ENCODE assay signal across 8 mouse cellular contexts in genomic region chr12:112510733-112511372, GRCm38 (mm10). TPM values are rescaled to one million over a fixed set of nuclear protein-coding genes. Genes with fewer than 3 reads are reported as not detected.
DNase-seq lines count a peak whose midpoint lies in the region; ATAC-seq and TF ChIP-seq lines count a peak whose summit lies in the region.

No protein-coding gene starts in this region.

- no peak for DNase-seq in heart, adult 11 months
- DNase-seq in ZHBTc4 (ENCODE audit: low read depth, low spot score) = peak; percentile 84
- DNase-seq in liver, embryonic 13.5 days = no peak
- peak; percentile 75 for DNase-seq in right cerebral cortex, postnatal 14 days

- no peak for ATAC-seq in heart, embryonic 14.5 days (ENCODE audit: insufficient number of reproducible peaks, insufficient read depth, low FRiP score, low read depth)
- ATAC-seq in forebrain, embryonic 16.5 days = peak; percentile 70
- ATAC-seq in intestine, postnatal 0 days = no peak
- no peak for ATAC-seq in liver, embryonic 13.5 days (ENCODE audit: low read depth)
- ATAC-seq in erythroid progenitor cell, adult 5-6 weeks (replicated peaks; ENCODE audit: low FRiP score, poor library complexity, severe bottlenecking) = no peak

- H3K4me3 ChIP-seq in heart, embryonic 14.5 days (ENCODE audit: control insufficient read depth in 1 of 2, insufficient read depth in 1 of 2, low read depth in 1 of 2, low read length in 2 of 2) = peak overlapping the region; percentile 27 to 37; a peak in 3 of 4 replicates
- peak overlapping the region; percentile 41 for H3K4me3 ChIP-seq in forebrain, embryonic 16.5 days (replicated peaks; ENCODE audit: low read length)
- H3K4me3 ChIP-seq in intestine, postnatal 0 days (ENCODE audit: low read depth, low read length) = 0 out of 2 replicates have a peak overlapping the region, but pooled peaks have one; percentile 9
- H3K4me3 ChIP-seq in liver, embryonic 13.5 days (replicated peaks) = no peak overlapping the region

- WGBS in heart, embryonic 14.5 days = 2% methylated on average over 62 of the region's 62 CpGs
- under 1% methylated on average over 62 of the region's 62 CpGs for WGBS in forebrain, embryonic 16.5 days
- WGBS in intestine, postnatal 0 days = 4% methylated on average over 51 of the region's 62 CpGs
- 4% methylated on average over 62 of the region's 62 CpGs for WGBS in liver, embryonic 13.5 days (ENCODE audit: insufficient replicate concordance)

- H3K27me3 ChIP-seq in heart, embryonic 14.5 days (ENCODE audit: control insufficient read depth, insufficient read depth, low read length) = peaks cover 61% of the 10 kb centered on the region
- H3K27me3 ChIP-seq in forebrain, embryonic 16.5 days (replicated peaks; ENCODE audit: control insufficient read depth, insufficient read depth, low read length) = peaks cover 6% of the 10 kb centered on the region; the same call in 1 of the 2 replicates
- no peaks in the 10 kb centered on the region; the same call in none of the 2 replicates for H3K27me3 ChIP-seq in intestine, postnatal 0 days (replicated peaks; ENCODE audit: control insufficient read depth, insufficient read depth, low read length)
- H3K27me3 ChIP-seq in liver, embryonic 13.5 days = peaks cover 33% of the 10 kb centered on the region

- H3K9ac ChIP-seq in heart, embryonic 14.5 days (ENCODE audit: low read length) = no peak overlapping the region
- H3K9ac ChIP-seq in forebrain, embryonic 16.5 days (replicated peaks; ENCODE audit: low read depth, low read length) = peak overlapping the region; percentile 56
- no peak overlapping the region for H3K9ac ChIP-seq in intestine, postnatal 0 days (ENCODE audit: low read depth, low read length)
- no peak overlapping the region for H3K9ac ChIP-seq in liver, embryonic 13.5 days

- TF ChIP-seq CTCF in intestine, postnatal 0 days (IDR thresholded peaks at IDR 0.05; ENCODE audit: low read depth) = no peak

- no peaks in the 10 kb centered on the region for H3K36me3 ChIP-seq in heart, embryonic 14.5 days (ENCODE audit: control insufficient read depth, insufficient read depth, low read length)
- H3K36me3 ChIP-seq in forebrain, embryonic 16.5 days (ENCODE audit: control insufficient read depth, insufficient read depth) = no peaks in the 10 kb centered on the region
- no peaks in the 10 kb centered on the region for H3K36me3 ChIP-seq in intestine, postnatal 0 days (ENCODE audit: control insufficient read depth, insufficient read depth)
- H3K36me3 ChIP-seq in liver, embryonic 13.5 days = no peaks in the 10 kb centered on the region

- no peaks in the 10 kb centered on the region for H3K9me3 ChIP-seq in heart, embryonic 14.5 days (ENCODE audit: control insufficient read depth, low read length)
- no peaks in the 10 kb centered on the region for H3K9me3 ChIP-seq in forebrain, embryonic 16.5 days (ENCODE audit: control insufficient read depth, low read length)
- no peaks in the 10 kb centered on the region for H3K9me3 ChIP-seq in intestine, postnatal 0 days (ENCODE audit: control insufficient read depth)
- no peaks in the 10 kb centered on the region for H3K9me3 ChIP-seq in liver, embryonic 13.5 days (replicated peaks)

- peaks cover 0 to 8% of the 10 kb centered on the region in 2 experiments; a peak in 2 of 4 replicates for H3K4me1 ChIP-seq in heart, embryonic 14.5 days (ENCODE audit: control insufficient read depth in 2 of 2, insufficient read depth in 2 of 2, low read length in 2 of 2)
- H3K4me1 ChIP-seq in forebrain, embryonic 16.5 days (replicated peaks; ENCODE audit: control insufficient read depth, insufficient read depth, low read length) = peaks cover 36% of the 10 kb centered on the region
- H3K4me1 ChIP-seq in intestine, postnatal 0 days (replicated peaks; ENCODE audit: control insufficient read depth, insufficient read depth, low read length) = no peaks in the 10 kb centered on the region
- no peaks in the 10 kb centered on the region for H3K4me1 ChIP-seq in liver, embryonic 13.5 days (replicated peaks)

- H3K27ac ChIP-seq in heart, embryonic 14.5 days (replicated peaks in 1 of 2; ENCODE audit: control insufficient read depth in 1 of 2, insufficient read depth in 1 of 2, low read depth in 2 of 2, low read length in 2 of 2) = no peak overlapping the region
- H3K27ac ChIP-seq in forebrain, embryonic 16.5 days (ENCODE audit: low read length) = peak overlapping the region; percentile 20; the same call in 1 of the 2 replicates
- no peak overlapping the region for H3K27ac ChIP-seq in intestine, postnatal 0 days (ENCODE audit: low read depth, low read length)
- no peak overlapping the region for H3K27ac ChIP-seq in liver, embryonic 13.5 days

- H3K4me2 ChIP-seq in heart, embryonic 14.5 days (ENCODE audit: low read length) = peak overlapping the region; percentile 68
- H3K4me2 ChIP-seq in forebrain, embryonic 16.5 days (ENCODE audit: low read length) = peak overlapping the region; percentile 64
- peak overlapping the region; percentile 46 for H3K4me2 ChIP-seq in intestine, postnatal 0 days (replicated peaks; ENCODE audit: low read depth)
- peak overlapping the region; percentile 38 for H3K4me2 ChIP-seq in liver, embryonic 13.5 days

RNA-seq across cellular contexts. Expression of gene Tmem179, which starts 5.7 kb away (rescaled TPM):
- 0.40 and 0.54 TPM in 2 replicates for polyA plus RNA-seq in heart, embryonic 14.5 days (2014; fragmentation: Nextera tagmentation; extraction: Ambion mirVana)
- polyA plus RNA-seq in forebrain, embryonic 16.5 days (2015; fragmentation: Nextera tagmentation; extraction: Ambion mirVana) = 49.7 and 71.7 TPM in 2 replicates
- 1.8 and 1.9 TPM in 2 replicates for polyA plus RNA-seq in intestine, postnatal 0 days (2015; fragmentation: Nextera tagmentation; extraction: Ambion mirVana)
- polyA plus RNA-seq in liver, embryonic 13.5 days (2015; fragmentation: Nextera tagmentation; extraction: Ambion mirVana) = 0.07 and 0.10 TPM in 2 replicates
- total RNA-seq in erythroid progenitor cell, adult 5-6 weeks (2015; ENCODE audit: low replicate concordance) = not detected in 2 replicates
- not detected in 2 replicates for total RNA-seq in erythroid progenitor cell, adult 5-6 weeks (2017; ENCODE audit: low replicate concordance)

RNA-seq across cellular contexts. Expression of gene A530016L24Rik, which starts 21.6 kb away (rescaled TPM):
- polyA plus RNA-seq in heart, embryonic 14.5 days (2014; fragmentation: Nextera tagmentation; extraction: Ambion mirVana) = 5.6 and 6.4 TPM in 2 replicates
- 0.17 and 0.42 TPM in 2 replicates for polyA plus RNA-seq in forebrain, embryonic 16.5 days (2015; fragmentation: Nextera tagmentation; extraction: Ambion mirVana)
- 0.07 and 0.22 TPM in 2 replicates for polyA plus RNA-seq in intestine, postnatal 0 days (2015; fragmentation: Nextera tagmentation; extraction: Ambion mirVana)
- polyA plus RNA-seq in liver, embryonic 13.5 days (2015; fragmentation: Nextera tagmentation; extraction: Ambion mirVana) = 0.08 TPM in 1 of 2 replicates, not detected in the other
- not detected in 2 replicates for total RNA-seq in erythroid progenitor cell, adult 5-6 weeks (2015; ENCODE audit: low replicate concordance)
- not detected in 2 replicates for total RNA-seq in erythroid progenitor cell, adult 5-6 weeks (2017; ENCODE audit: low replicate concordance)

Comparison
In these comparisons a context has a peak if more than half of its experiments do, and no peak if none do; other contexts are left out.
1. DNase-seq: peak in ZHBTc4 (single experiment) and right cerebral cortex, postnatal 14 days (single experiment); none in heart, adult 11 months (single experiment) and liver, embryonic 13.5 days (single experiment).
2. RNA of gene Tmem179, which starts 5.7 kb away (polyA plus RNA-seq): 49.7 to 71.7 TPM in forebrain, embryonic 16.5 days; 1.8 to 1.9 TPM in intestine, postnatal 0 days, 0.40 to 0.54 TPM in heart, embryonic 14.5 days and 0.07 to 0.10 TPM in liver, embryonic 13.5 days; every median in the first group is over 10 times any median in the second.
3. Peak in every context shown above with its lines, with median percentiles within 50 percentile points of each other: H3K4me2 ChIP-seq.